Mouse (Mus musculus) small intestine, adult 2 months (tissue): ENCODE measurements at regions not wholly inside any gene's neighbourhood (a gene's known extent, or its start where the extent isn't known, plus 50 kb on each side); places are given as distances from the start of the nearest gene placed in this dataset.
"Not testable (repeated sequence)": the region's sequence is repeated elsewhere in the genome, so short reads cannot be mapped to it uniquely, and the experiment has no call there.

Experiments
- CTCF ChIP-seq: fragments of 200-500 bp; IDR thresholded peaks from 2 replicates; pipeline ENCODE4 v1.5.1; 2012; ENCODE audit warnings: low read depth, mild to moderate bottlenecking, control low read depth, inconsistent platforms, low read length, moderate library complexity, mixed read lengths; ENCODE audit not compliant: insufficient replicate concordance, insufficient read length; ENCODE audit errors: extremely low read depth
- POLR2A ChIP-seq: fragments of 200-500 bp; IDR thresholded peaks from 2 replicates; pipeline ENCODE4 v1.6.1; 2012; ENCODE audit warnings: low read depth, mild to moderate bottlenecking, control low read depth, inconsistent platforms, low read length, moderate library complexity

DNA sequence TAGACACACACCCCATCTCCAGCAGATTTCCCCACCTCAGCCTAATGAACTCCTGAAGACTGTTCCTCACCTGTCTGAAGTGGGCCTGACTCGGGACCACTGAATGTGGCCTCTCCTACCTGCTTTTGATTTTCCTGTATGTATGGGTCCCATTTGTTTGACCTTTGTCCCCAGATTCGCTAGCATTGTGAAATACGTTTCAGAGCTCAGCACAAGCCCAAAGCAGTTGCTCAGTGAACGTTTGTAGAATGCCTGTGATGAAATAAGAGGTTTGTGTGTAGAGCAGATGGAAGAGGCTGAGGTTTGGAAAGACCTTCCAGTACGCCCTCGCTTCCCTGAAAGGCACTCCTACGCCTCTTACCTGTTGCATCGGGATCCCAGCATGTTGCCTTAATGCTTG, 158.3 kb upstream of the Vmn1r3 start:
- not testable (repeated sequence) for TF ChIP-seq CTCF, POLR2A
